Mouse (Mus musculus) left cerebral cortex, adult 18-20 months (tissue): ENCODE results near the gene Galntl6. TPM values are rescaled to one million over a fixed set of nuclear protein-coding genes. Genes with fewer than 3 reads are reported as not detected.
"Not testable (repeated sequence)": the region's sequence is repeated elsewhere in the genome, so short reads cannot be mapped to it uniquely, and the experiment has no call there.

Source experiments
- DNase-seq, 2 experiments: peaks; one replicate each; pipeline ENCODE4 v3.0.0; 2021 to 2022; ENCODE audit warnings: low spot score in 2 of 2, mixed read lengths in 1 of 2
- total RNA-seq, 2 experiments: library from RNA; stranded (reverse); gene quantifications; 2 replicates each; pipeline ENCODE4 v1.2.3; 2021

Gene Galntl6
- total RNA-seq, 2 experiments from 2014 or later: 21.9 to 22.3 TPM

- no peak for DNase-seq
Measured at GRCm38 (mm10) chr8:58655631-58656030, 256.8 kb downstream of the Galntl6 start.

- no peak for DNase-seq
Measured at GRCm38 (mm10) chr8:58606451-58606850, 306.0 kb downstream of the Galntl6 start.

GRCm38 (mm10) chr8:58604751-58605150 lies 307.7 kb downstream of the Galntl6 start:
- DNase-seq: no peak

GRCm38 (mm10) chr8:58597834-58598233 lies 314.6 kb downstream of the Galntl6 start:
- DNase-seq: no peak

GRCm38 (mm10) chr8:58575346-58575745 lies 337.1 kb downstream of the Galntl6 start:
- no peak for DNase-seq

- no peak for DNase-seq
Measured at GRCm38 (mm10) chr8:58568086-58568485, 344.4 kb downstream of the Galntl6 start.

- DNase-seq: peak in 1 of 2 experiments; percentile 23
Measured at GRCm38 (mm10) chr8:58566115-58566514, 346.3 kb downstream of the Galntl6 start.

- DNase-seq: no peak
Measured at GRCm38 (mm10) chr8:58535781-58536180, 376.7 kb downstream of the Galntl6 start.

- DNase-seq: no peak
Measured at GRCm38 (mm10) chr8:58534631-58535030, 377.8 kb downstream of the Galntl6 start.

- DNase-seq: no peak
Measured at GRCm38 (mm10) chr8:58523443-58523842, 389.0 kb downstream of the Galntl6 start.

- DNase-seq: no peak
Measured at GRCm38 (mm10) chr8:58521932-58522331, 390.5 kb downstream of the Galntl6 start.

- no peak for DNase-seq
Measured at GRCm38 (mm10) chr8:58510516-58510915, 401.9 kb downstream of the Galntl6 start.

GRCm38 (mm10) chr8:58509051-58509450 lies 403.4 kb downstream of the Galntl6 start:
- no peak for DNase-seq

GRCm38 (mm10) chr8:58487099-58487498 lies 425.3 kb downstream of the Galntl6 start:
- no peak for DNase-seq

- not testable (repeated sequence) for DNase-seq
Measured at GRCm38 (mm10) chr8:58463342-58463741, 449.1 kb downstream of the Galntl6 start.

GRCm38 (mm10) chr8:58442696-58443095 lies 469.7 kb downstream of the Galntl6 start:
- DNase-seq: no peak

GRCm38 (mm10) chr8:58418481-58418880 lies 494.0 kb downstream of the Galntl6 start:
- no peak for DNase-seq

GRCm38 (mm10) chr8:58417551-58417950 lies 494.9 kb downstream of the Galntl6 start:
- DNase-seq: no peak

- DNase-seq: no peak
Measured at GRCm38 (mm10) chr8:58396500-58396899, 515.9 kb downstream of the Galntl6 start.

- DNase-seq: no peak
Measured at GRCm38 (mm10) chr8:58395879-58396278, 516.6 kb downstream of the Galntl6 start.

GRCm38 (mm10) chr8:58372389-58372788 lies 540.1 kb downstream of the Galntl6 start:
- no peak for DNase-seq

- no peak for DNase-seq
Measured at GRCm38 (mm10) chr8:58371979-58372378, 540.5 kb downstream of the Galntl6 start.

GRCm38 (mm10) chr8:58331151-58331550 lies 581.3 kb downstream of the Galntl6 start:
- DNase-seq: no peak

GRCm38 (mm10) chr8:58313482-58313881 lies 599.0 kb downstream of the Galntl6 start:
- no peak for DNase-seq
